Comparison of ENCODE assay signal across 8 mouse cellular contexts in the genomic region with DNA sequence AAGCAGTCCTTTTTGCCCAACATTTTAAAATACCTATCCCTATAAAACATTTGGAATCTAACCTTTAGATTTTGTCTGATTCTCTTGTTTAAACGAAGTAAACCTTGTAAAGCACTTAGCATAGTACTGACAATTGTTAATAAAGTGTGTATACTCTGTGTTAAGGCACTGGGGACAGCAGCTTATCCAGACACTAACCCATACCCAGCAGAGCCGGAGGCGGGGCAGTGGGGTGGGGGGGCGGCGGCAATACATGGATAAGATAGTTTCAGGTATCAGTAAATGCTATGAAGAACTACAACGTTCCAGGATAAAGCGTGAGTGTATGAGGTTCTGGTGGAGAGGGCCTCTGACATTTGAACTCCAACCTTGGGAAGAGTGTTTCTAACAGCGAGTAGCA. TPM values are rescaled to one million over a fixed set of nuclear protein-coding genes. Genes with fewer than 3 reads are reported as not detected.
DNase-seq lines count a peak whose midpoint lies in the region; ATAC-seq and TF ChIP-seq lines count a peak whose summit lies in the region.

No protein-coding gene starts in this region.

- ATAC-seq in heart, embryonic 13.5 days (ENCODE audit: extremely low read depth, insufficient number of reproducible peaks, low FRiP score, low TSS enrichment) = no peak

- H3K4me3 ChIP-seq in heart, embryonic 13.5 days = peak overlapping the region; percentile 91
- peak overlapping the region; percentile 85 to 95 for H3K4me3 ChIP-seq in ES-E14 (ENCODE audit: insufficient read depth in 1 of 2, low read depth in 1 of 2, low read length in 2 of 2, poor library complexity in 1 of 2, severe bottlenecking in 1 of 2)
- peak overlapping the region; percentile 87 for H3K4me3 ChIP-seq in hindbrain, embryonic 10.5 days
- H3K4me3 ChIP-seq in midbrain, embryonic 10.5 days = peak overlapping the region; percentile 78

- 28% methylated on average over 8 of the region's 8 CpGs for WGBS in heart, embryonic 13.5 days
- 42% methylated on average over 8 of the region's 8 CpGs for WGBS in hindbrain, embryonic 10.5 days
- WGBS in midbrain, embryonic 10.5 days = 40% methylated on average over 8 of the region's 8 CpGs

- peak overlapping the region; percentile 96 for H3K9ac ChIP-seq in heart, embryonic 13.5 days
- peak overlapping the region; percentile 63 for H3K9ac ChIP-seq in ES-E14 (ENCODE audit: insufficient read depth, low read depth, low read length, poor library complexity, severe bottlenecking)

- peak overlapping the region; percentile 84; the same call in 1 of the 2 replicates for H3K27ac ChIP-seq in heart, embryonic 13.5 days (replicated peaks)
- no peak overlapping the region; the same call in 1 of the 2 replicates for H3K27ac ChIP-seq in ES-E14 (ENCODE audit: insufficient read depth, low read depth, low read length, poor library complexity, severe bottlenecking)
- H3K27ac ChIP-seq in hindbrain, embryonic 10.5 days = peak overlapping the region; percentile 95
- peak overlapping the region; percentile 93; the same call in 1 of the 2 replicates for H3K27ac ChIP-seq in midbrain, embryonic 10.5 days (replicated peaks)

- peaks cover 47% of the 10 kb centered on the region for H3K36me3 ChIP-seq in heart, embryonic 13.5 days
- H3K36me3 ChIP-seq in ES-E14 (ENCODE audit: control insufficient read depth, insufficient read depth, low read length, poor library complexity, severe bottlenecking) = peaks cover 22% of the 10 kb centered on the region
- peaks cover 43% of the 10 kb centered on the region for H3K36me3 ChIP-seq in hindbrain, embryonic 10.5 days
- H3K36me3 ChIP-seq in midbrain, embryonic 10.5 days = peaks cover 50% of the 10 kb centered on the region

- no peak for DNase-seq in heart, postnatal 14 days
- no peak for DNase-seq in ES-E14 (ENCODE audit: low read depth, low spot score)
- DNase-seq in hindbrain, embryonic 10.5 days (ENCODE audit: low spot score) = no peak
- no peak for DNase-seq in midbrain, embryonic 10.5 days (ENCODE audit: low spot score)
- no peak for DNase-seq in spleen, adult 12 weeks (ENCODE audit: low spot score)
- DNase-seq in kidney, postnatal 25 days = no peak
- no peak for DNase-seq in frontal cortex, postnatal 14 days (ENCODE audit: low spot score in 2 of 2)

- peaks cover 17% of the 10 kb centered on the region for H3K4me1 ChIP-seq in heart, embryonic 13.5 days
- H3K4me1 ChIP-seq in ES-E14 (ENCODE audit: control insufficient read depth in 2 of 2, insufficient read depth in 2 of 2, low read length in 2 of 2, poor library complexity in 1 of 2) = peaks cover 4 to 6% of the 10 kb centered on the region in 2 experiments
- peaks cover 22% of the 10 kb centered on the region for H3K4me1 ChIP-seq in hindbrain, embryonic 10.5 days (replicated peaks)
- H3K4me1 ChIP-seq in midbrain, embryonic 10.5 days = peaks cover 18% of the 10 kb centered on the region

- H3K27me3 ChIP-seq in heart, embryonic 13.5 days (replicated peaks) = no peaks in the 10 kb centered on the region
- H3K27me3 ChIP-seq in hindbrain, embryonic 10.5 days (ENCODE audit: insufficient read depth, poor library complexity, severe bottlenecking) = no peaks in the 10 kb centered on the region
- no peaks in the 10 kb centered on the region for H3K27me3 ChIP-seq in midbrain, embryonic 10.5 days (ENCODE audit: low read depth, poor library complexity, severe bottlenecking)

- peaks cover 9% of the 10 kb centered on the region; the same call in 1 of the 2 replicates for H3K9me3 ChIP-seq in heart, embryonic 13.5 days
- H3K9me3 ChIP-seq in ES-E14 (ENCODE audit: control insufficient read depth, insufficient read depth, low read depth, low read length) = peaks cover 15% of the 10 kb centered on the region
- H3K9me3 ChIP-seq in hindbrain, embryonic 10.5 days = peaks cover 9% of the 10 kb centered on the region; the same call in 1 of the 2 replicates
- H3K9me3 ChIP-seq in midbrain, embryonic 10.5 days (replicated peaks) = peaks cover 11% of the 10 kb centered on the region

- in situ Hi-C loops in ES-E14 (cut with MboI; ENCODE audit: low sequenced_read_pairs in 2 of 2, unreplicated experiment in 2 of 2) = no loop called here

- intact Hi-C loops in heart, postnatal 14 days (cut with DNase I) = loop anchor here (5.0 kb wide), 1 partner anchor 36 kb away; a partner anchor contains a TSS

- H3K4me2 ChIP-seq in heart, embryonic 13.5 days = peak overlapping the region; percentile 73

TF ChIP-seq in ES-E14, 5 proteins besides CTCF, POLR2A, EP300 and RAD21:
- TF ChIP-seq ZNF384 (IDR thresholded peaks at IDR 0.05; ENCODE audit: low read depth, low read length) = no peak
- no peak for TF ChIP-seq MAFK (IDR thresholded peaks at IDR 0.05; ENCODE audit: insufficient read depth, low read depth, low read length)
- no peak for TF ChIP-seq HCFC1 (IDR thresholded peaks at IDR 0.05; ENCODE audit: borderline replicate concordance, insufficient read depth, low read length)
- no peak for TF ChIP-seq CHD2 (IDR thresholded peaks at IDR 0.05; ENCODE audit: low read depth, low read length)
- no peak for TF ChIP-seq ZC3H11A (IDR thresholded peaks at IDR 0.05; ENCODE audit: borderline replicate concordance, low read depth, low read length)
TF ChIP-seq in ES-E14: peak in this region for 0.

RNA-seq across cellular contexts. Expression of a gene that starts 0.7 kb away (rescaled TPM):
- 48.2 and 50.8 TPM in 2 replicates for polyA plus RNA-seq in heart, embryonic 13.5 days (2015; fragmentation: Nextera tagmentation; extraction: Ambion mirVana)
- total RNA-seq in heart, postnatal 14 days (2021) = 10 to 100 TPM; 35.5 to 36.8 TPM
- total RNA-seq in ES-E14 (2012; rRNA removed) = 125 and 147 TPM in 2 replicates
- polyA plus RNA-seq in hindbrain, embryonic 10.5 days (2016; fragmentation: Nextera tagmentation; extraction: Ambion mirVana) = 96.5 and 104 TPM in 2 replicates
- polyA plus RNA-seq in midbrain, embryonic 10.5 days (2016; fragmentation: Nextera tagmentation; extraction: Ambion mirVana) = 101 and 114 TPM in 2 replicates

RNA-seq across cellular contexts. Expression of a gene that starts 37.4 kb away (rescaled TPM):
- 145 and 149 TPM in 2 replicates for polyA plus RNA-seq in heart, embryonic 13.5 days (2015; fragmentation: Nextera tagmentation; extraction: Ambion mirVana)
- 10 to 100 TPM; 49.7 to 50.1 TPM for total RNA-seq in heart, postnatal 14 days (2021)
- total RNA-seq in ES-E14 (2012; rRNA removed) = 48.2 and 54.2 TPM in 2 replicates
- 137 and 169 TPM in 2 replicates for polyA plus RNA-seq in hindbrain, embryonic 10.5 days (2016; fragmentation: Nextera tagmentation; extraction: Ambion mirVana)
- polyA plus RNA-seq in midbrain, embryonic 10.5 days (2016; fragmentation: Nextera tagmentation; extraction: Ambion mirVana) = 129 and 145 TPM in 2 replicates

RNA-seq across cellular contexts. Expression of a gene that starts 50.4 kb away (rescaled TPM):
- polyA plus RNA-seq in heart, embryonic 13.5 days (2015; fragmentation: Nextera tagmentation; extraction: Ambion mirVana) = 0.16 and 0.32 TPM in 2 replicates
- not detected for total RNA-seq in heart, postnatal 14 days (2021)
- total RNA-seq in ES-E14 (2012; rRNA removed) = 38.9 and 43.6 TPM in 2 replicates
- polyA plus RNA-seq in hindbrain, embryonic 10.5 days (2016; fragmentation: Nextera tagmentation; extraction: Ambion mirVana) = 0.27 and 0.51 TPM in 2 replicates
- polyA plus RNA-seq in midbrain, embryonic 10.5 days (2016; fragmentation: Nextera tagmentation; extraction: Ambion mirVana) = 0.14 TPM in 1 of 2 replicates, not detected in the other
